Mouse (Mus musculus) midbrain, embryonic 14.5 days (tissue): ENCODE measurements around the gene Aoc2. TPM values are rescaled to one million over a fixed set of nuclear protein-coding genes. Genes with fewer than 3 reads are reported as not detected.

Experiments used
- ATAC-seq: fragments of 200-750 bp; cut with Nextera tagmentation; 2 replicates; pipeline ENCODE4 v1.8.0; 2017; ENCODE audit warnings: moderate number of reproducible peaks, moderate library complexity; ENCODE audit not compliant: low FRiP score, low TSS enrichment
- DNase-seq: peaks from one replicate; pipeline ENCODE4 v3.0.0-alpha.2; 2015
- H3K27ac ChIP-seq: fragments of 300-500 bp; sonication (generic); replicated peaks from 2 replicates; pipeline ENCODE4 v1.5.1; 2014; ENCODE audit warnings: mild to moderate bottlenecking, low read depth, low read length, moderate library complexity
- H3K27me3 ChIP-seq: fragments of 300-500 bp; sonication (generic); 2 replicates; pipeline ENCODE4 v1.6.1; 2014; ENCODE audit warnings: low read length, control low read depth, mixed read lengths; ENCODE audit not compliant: control insufficient read depth, insufficient read depth
- H3K36me3 ChIP-seq: fragments of 300-500 bp; sonication (generic); 2 replicates; pipeline ENCODE4 v1.6.1; 2014; ENCODE audit warnings: low read length, control low read depth; ENCODE audit not compliant: control insufficient read depth, insufficient read depth
- H3K4me1 ChIP-seq: fragments of 300-500 bp; sonication (generic); 2 replicates; pipeline ENCODE4 v1.6.1; 2014; ENCODE audit warnings: mild to moderate bottlenecking, antibody characterized with exemption, low read length, control low read depth; ENCODE audit not compliant: control insufficient read depth, insufficient read depth
- H3K4me2 ChIP-seq: fragments of 300-500 bp; sonication (generic); 2 replicates; pipeline ENCODE4 v1.6.1; 2014; ENCODE audit warnings: mild to moderate bottlenecking, low read length, moderate library complexity
- H3K4me3 ChIP-seq: fragments of 300-500 bp; sonication (generic); replicated peaks from 2 replicates; pipeline ENCODE4 v1.5.1; 2014; ENCODE audit warnings: low read depth, low read length
- H3K9ac ChIP-seq: fragments of 300-500 bp; sonication (generic); replicated peaks from 2 replicates; pipeline ENCODE4 v1.6.1; 2014; ENCODE audit warnings: mild to moderate bottlenecking, low read length, moderate library complexity
- H3K9me3 ChIP-seq: fragments of 300-500 bp; sonication (generic); 2 replicates; pipeline ENCODE4 v1.6.1; 2016; ENCODE audit warnings: low read length, control low read depth, mixed read lengths; ENCODE audit not compliant: control insufficient read depth
- WGBS: fragments of 180-500 bp; shearing (Covaris S2); extraction: QIAGEN DNeasy Blood & Tissue Kit; methylation state at CpG from one replicate; pipeline ENCODE4 v1.1.7; 2014; 5-methylcytosine and 5-hydroxymethylcytosine counted together
- microRNA-seq: library from miRNA; unstranded; fragments of <30 nt; microRNA quantifications from one replicate; pipeline ENCODE4, GENCODE M21; 2016
- polyA plus RNA-seq: library from polyadenylated mRNA; unstranded; fragments of >200 nt; fragmentation: Nextera tagmentation; extraction: Ambion mirVana; gene quantifications from 2 replicates; pipeline ENCODE4 v1.2.1, GENCODE M21; 2014

Gene Aoc2
- polyA plus RNA-seq, 1 experiment from 2014 or later, result 1.7 TPM

GRCm38 (mm10) chr11:101378926-101379325 is 54.1 kb downstream of the Aoc2 start:
- Histone ChIP-seq H3K9ac (no peak overlapping the region), H3K4me3 (no peak overlapping the region), H3K4me2 (no peak overlapping the region), H3K27ac (no peak overlapping the region), H3K27me3 (no peaks in the 10 kb centered on the region), H3K36me3 (no peaks in the 10 kb centered on the region), H3K4me1 (no peaks in the 10 kb centered on the region), H3K9me3 (no peaks in the 10 kb centered on the region)
- WGBS, result 86% methylated on average over 6 of the region's 6 CpGs
- no peak for ATAC-seq
- DNase-seq, result no peak

Small RNA genes lying within 50 kb of the gene (microRNA-seq; reads per million reads assigned to microRNA genes)
- gene Gm25593, result not detected

Other genes starting within 250 kb of the Aoc2 start
- gene Hsd17b1, start 246.7 kb upstream of the Aoc2 start, polyA plus RNA-seq, result 0.16 and 0.43 TPM in 2 replicates
- 43.6 and 44.4 TPM in 2 replicates for gene Coasy, start 242.5 kb upstream of the Aoc2 start, polyA plus RNA-seq
- 92.9 and 100 TPM in 2 replicates for gene Mlx, start 237.8 kb upstream of the Aoc2 start, polyA plus RNA-seq
- gene Psmc3ip, start 229.6 kb upstream of the Aoc2 start, polyA plus RNA-seq, result 19.2 and 19.6 TPM in 2 replicates
- gene Retreg3, start 205.2 kb upstream of the Aoc2 start, polyA plus RNA-seq, result 13.1 and 26.0 TPM in 2 replicates
- 73.3 and 75.5 TPM in 2 replicates for gene Tubg1, start 205.1 kb upstream of the Aoc2 start, polyA plus RNA-seq
- gene Tubg2, start 169.2 kb upstream of the Aoc2 start, polyA plus RNA-seq, result 42.2 and 56.0 TPM in 2 replicates
- gene Cntnap1, start 154.5 kb upstream of the Aoc2 start, polyA plus RNA-seq, result 2.3 and 2.8 TPM in 2 replicates
- 8.2 and 8.4 TPM in 2 replicates for gene Plekhh3, start 153.7 kb upstream of the Aoc2 start, polyA plus RNA-seq
- 0.16 TPM in 1 of 2 replicates, not detected in the other for gene Ccr10, start 149.6 kb upstream of the Aoc2 start, polyA plus RNA-seq
- 25.1 and 25.6 TPM in 2 replicates for gene Ezh1, start 98.6 kb upstream of the Aoc2 start, polyA plus RNA-seq
- gene Ramp2, start 79.0 kb upstream of the Aoc2 start, polyA plus RNA-seq, result 59.7 and 84.0 TPM in 2 replicates
- 111 and 134 TPM in 2 replicates for gene Vps25, start 71.4 kb upstream of the Aoc2 start, polyA plus RNA-seq
- 4.3 and 5.3 TPM in 2 replicates for gene Wnk4, start 64.5 kb upstream of the Aoc2 start, polyA plus RNA-seq
- gene Cntd1, start 46.1 kb upstream of the Aoc2 start, polyA plus RNA-seq, result 0.38 and 0.55 TPM in 2 replicates
- 221 and 243 TPM in 2 replicates for gene Coa3, start 45.9 kb upstream of the Aoc2 start, polyA plus RNA-seq
- gene Becn1, start 22.8 kb upstream of the Aoc2 start, polyA plus RNA-seq, result 148 and 193 TPM in 2 replicates
- 101 and 103 TPM in 2 replicates for gene Psme3, start 8.8 kb upstream of the Aoc2 start, polyA plus RNA-seq
- gene Aoc3, start 5.5 kb downstream of the Aoc2 start, polyA plus RNA-seq, result 0.04 TPM in 1 of 2 replicates, not detected in the other
- not detected in 2 replicates for gene G6pc, start 42.5 kb downstream of the Aoc2 start, polyA plus RNA-seq
- gene Aarsd1, start 92.6 kb downstream of the Aoc2 start, polyA plus RNA-seq, result 90.7 and 101 TPM in 2 replicates
- gene Gm27029, start 99.7 kb downstream of the Aoc2 start, polyA plus RNA-seq, result 7.5 and 7.6 TPM in 2 replicates
- gene Rundc1, start 100.0 kb downstream of the Aoc2 start, polyA plus RNA-seq, result 21.1 and 23.1 TPM in 2 replicates
- gene Ptges3l, start 100.3 kb downstream of the Aoc2 start, polyA plus RNA-seq, result 1.1 TPM in 2 replicates
- gene Rpl27, start 117.2 kb downstream of the Aoc2 start, polyA plus RNA-seq, result 301 and 329 TPM in 2 replicates
- 1.5 and 5.9 TPM in 2 replicates for gene Ifi35, start 123.3 kb downstream of the Aoc2 start, polyA plus RNA-seq
- gene Rnd2, start 139.9 kb downstream of the Aoc2 start, polyA plus RNA-seq, result 58.6 and 72.6 TPM in 2 replicates
- 99.9 and 129 TPM in 2 replicates for gene Vat1, start 141.2 kb downstream of the Aoc2 start, polyA plus RNA-seq
- gene Brca1, start 226.9 kb downstream of the Aoc2 start, polyA plus RNA-seq, result 1.6 and 4.1 TPM in 2 replicates
- gene Nbr1, start 227.1 kb downstream of the Aoc2 start, polyA plus RNA-seq, result 69.2 and 101 TPM in 2 replicates